Mouse (Mus musculus): ENCODE results near the gene Uqcr11.

Uqcr11 gene

GRCm38 (mm10) chr10:80431570-80432386 is 25.1 kb upstream of the Uqcr11 start:
- no peak for DNase-seq (ENCODE audit: low read depth, low spot score)

GRCm38 (mm10) chr10:80430375-80430980 is 23.8 kb upstream of the Uqcr11 start:
- DNase-seq (ENCODE audit: low read depth, low spot score), result no peak

- no peak for DNase-seq (ENCODE audit: low read depth, low spot score)
These were observed 23.2 kb upstream of the Uqcr11 start for GRCm38 (mm10) chr10:80429800-80430199.

GRCm38 (mm10) chr10:80425041-80425440 is 18.4 kb upstream of the Uqcr11 start:
- DNase-seq (ENCODE audit: low read depth, low spot score), result no peak

GRCm38 (mm10) chr10:80423562-80423961 is 16.9 kb upstream of the Uqcr11 start:
- DNase-seq (ENCODE audit: low read depth, low spot score), result no peak

- no peak for DNase-seq (ENCODE audit: low read depth, low spot score)
These were observed 15.2 kb upstream of the Uqcr11 start for GRCm38 (mm10) chr10:80421651-80422472.

- DNase-seq (ENCODE audit: low read depth, low spot score), result no peak
These were observed 14.6 kb upstream of the Uqcr11 start for GRCm38 (mm10) chr10:80421208-80421607.

- DNase-seq (ENCODE audit: low read depth, low spot score), result no peak
These were observed 14.1 kb upstream of the Uqcr11 start for GRCm38 (mm10) chr10:80420729-80421128.

- no peak for DNase-seq (ENCODE audit: low read depth, low spot score)
These were observed 12.8 kb upstream of the Uqcr11 start for GRCm38 (mm10) chr10:80419419-80419818.

- DNase-seq (ENCODE audit: low read depth, low spot score), result no peak
These were observed 11.7 kb upstream of the Uqcr11 start for GRCm38 (mm10) chr10:80418311-80418710.

- no peak for DNase-seq (ENCODE audit: low read depth, low spot score)
These were observed 11.2 kb upstream of the Uqcr11 start for GRCm38 (mm10) chr10:80417841-80418240.

- DNase-seq (ENCODE audit: low read depth, low spot score), result no peak
These were observed 10.7 kb upstream of the Uqcr11 start for GRCm38 (mm10) chr10:80417371-80417770.

GRCm38 (mm10) chr10:80415566-80415965 is 8.9 kb upstream of the Uqcr11 start:
- no peak for DNase-seq (ENCODE audit: low read depth, low spot score)

- no peak for DNase-seq (ENCODE audit: low read depth, low spot score)
These were observed 6.3 kb upstream of the Uqcr11 start for GRCm38 (mm10) chr10:80412656-80413541.

- DNase-seq (ENCODE audit: low read depth, low spot score), result no peak
These were observed 1.3 kb upstream of the Uqcr11 start for GRCm38 (mm10) chr10:80407924-80408323.

- no peak for DNase-seq (ENCODE audit: low read depth, low spot score)
These were observed 1.0 kb downstream of the Uqcr11 start for GRCm38 (mm10) chr10:80405481-80406173.

GRCm38 (mm10) chr10:80403044-80403692 is 3.5 kb downstream of the Uqcr11 start:
- DNase-seq (ENCODE audit: low read depth, low spot score), result no peak

- no peak for DNase-seq (ENCODE audit: low read depth, low spot score)
These were observed 5.9 kb downstream of the Uqcr11 start for GRCm38 (mm10) chr10:80400704-80401161.

GRCm38 (mm10) chr10:80399973-80400703 is 6.5 kb downstream of the Uqcr11 start:
- DNase-seq (ENCODE audit: low read depth, low spot score), result no peak

Data from WW6 (cell line).